Mouse (Mus musculus): ENCODE results near the gene Prickle3. TPM values are rescaled to one million over a fixed set of nuclear protein-coding genes. Genes with fewer than 3 reads are reported as not detected.
"Not testable (repeated sequence)": the region's sequence is repeated elsewhere in the genome, so short reads cannot be mapped to it uniquely, and the experiment has no call there.

Prickle3 gene
- polyA plus RNA-seq, 1 experiment from 2014 or later = 5.3 TPM

GRCm38 (mm10) chrX:7670921-7671623, 14.0 kb downstream of the Prickle3 start, which contains the start of gene Plp2:
Gene Plp2, minus strand, starts transcription at chrX:7671390.
- no peak for DNase-seq (ENCODE audit: low spot score)

GRCm38 (mm10) chrX:7672739-7673138, 15.7 kb downstream of the Prickle3 start:
- DNase-seq (ENCODE audit: low spot score) = no peak

GRCm38 (mm10) chrX:7673578-7674281, 16.7 kb downstream of the Prickle3 start:
- peak; percentile 54 for DNase-seq (ENCODE audit: low spot score)

GRCm38 (mm10) chrX:7674284-7675000, 17.4 kb downstream of the Prickle3 start:
- peak; percentile 29 for DNase-seq (ENCODE audit: low spot score)

GRCm38 (mm10) chrX:7675001-7675380, 17.9 kb downstream of the Prickle3 start:
- DNase-seq (ENCODE audit: low spot score) = no peak

- DNase-seq (ENCODE audit: low spot score) = no peak
These were observed 21.9 kb downstream of the Prickle3 start for GRCm38 (mm10) chrX:7678986-7679385.

GRCm38 (mm10) chrX:7679405-7680056, 22.5 kb downstream of the Prickle3 start:
- DNase-seq (ENCODE audit: low spot score) = peak; percentile 91

- no peak for DNase-seq (ENCODE audit: low spot score)
These were observed 23.0 kb downstream of the Prickle3 start for GRCm38 (mm10) chrX:7680057-7680412.

GRCm38 (mm10) chrX:7680864-7681263, 23.8 kb downstream of the Prickle3 start, which contains the start of gene Magix:
Gene Magix, minus strand, starts transcription at chrX:7681251.
- no peak for DNase-seq (ENCODE audit: low spot score)

- DNase-seq (ENCODE audit: low spot score) = no peak
These were observed 31.3 kb downstream of the Prickle3 start for GRCm38 (mm10) chrX:7688321-7688720.

GRCm38 (mm10) chrX:7690486-7690885, 33.4 kb downstream of the Prickle3 start:
- no peak for DNase-seq (ENCODE audit: low spot score)

- peak; percentile 19 for DNase-seq (ENCODE audit: low spot score)
These were observed 35.8 kb downstream of the Prickle3 start for GRCm38 (mm10) chrX:7692862-7693261.

GRCm38 (mm10) chrX:7696520-7696919, 39.5 kb downstream of the Prickle3 start:
- DNase-seq (ENCODE audit: low spot score) = no peak

- DNase-seq (ENCODE audit: low spot score) = peak; percentile 89
These were observed 39.9 kb downstream of the Prickle3 start, which contains the start of gene Gpkow for GRCm38 (mm10) chrX:7696954-7697381. Gene Gpkow, plus strand, starts transcription at chrX:7697131.

GRCm38 (mm10) chrX:7713764-7714134, 56.7 kb downstream of the Prickle3 start:
- DNase-seq (ENCODE audit: low spot score) = not testable (repeated sequence)

GRCm38 (mm10) chrX:7714135-7714899, 57.3 kb downstream of the Prickle3 start, which contains the start of gene Wdr45:
Gene Wdr45, plus strand, starts transcription at chrX:7714333.
- DNase-seq (ENCODE audit: low spot score) = peak; percentile 92

- DNase-seq (ENCODE audit: low spot score) = not testable (repeated sequence)
These were observed 59.0 kb downstream of the Prickle3 start for GRCm38 (mm10) chrX:7716058-7716457.

All from thymus, postnatal 0 days (tissue).